Mouse (Mus musculus) adrenal gland, postnatal 10 days (tissue): Measurements from ENCODE around the gene Ubl3. TPM values are rescaled to one million over a fixed set of nuclear protein-coding genes. Genes with fewer than 3 reads are reported as not detected.
A peak's percentile ranks its signal among the peaks of the same experiment; 100 is the strongest.

Source experiments
- DNase-seq: peaks from one replicate; pipeline ENCODE4 v3.0.0; 2021; ENCODE audit warnings: mixed read lengths
- long read RNA-seq, 2 experiments: library from polyadenylated mRNA; stranded (forward); transcript quantifications; one replicate each; pipeline ENCODE4 v2.0.0; 2021
- total RNA-seq, 2 experiments: library from RNA; stranded (reverse); gene quantifications; 2 replicates each; pipeline ENCODE4 v1.2.3; 2021

Gene Ubl3
- total RNA-seq: 100 to 1,000 TPM; 109 to 119 TPM
- long read RNA-seq, experiment 1, full-length matches to known transcripts: 232 of 250 reads
- long read RNA-seq, experiment 1, partial matches to known transcripts: 4 of 250 reads
- long read RNA-seq, experiment 1, other reads (novel, unspliced or antisense): 14 of 250 reads
- long read RNA-seq, experiment 2, transcript Ubl3-204 (6 exons, 2,064 nt): minor isoform, 20 of 143 reads
- long read RNA-seq, experiment 2, transcript Ubl3-201 (5 exons, 2,537 nt): major isoform, 110 of 143 reads
- long read RNA-seq, experiment 2, partial matches to known transcripts: 3 of 143 reads
- long read RNA-seq, experiment 2, other reads (novel, unspliced or antisense): 10 of 143 reads

DNA sequence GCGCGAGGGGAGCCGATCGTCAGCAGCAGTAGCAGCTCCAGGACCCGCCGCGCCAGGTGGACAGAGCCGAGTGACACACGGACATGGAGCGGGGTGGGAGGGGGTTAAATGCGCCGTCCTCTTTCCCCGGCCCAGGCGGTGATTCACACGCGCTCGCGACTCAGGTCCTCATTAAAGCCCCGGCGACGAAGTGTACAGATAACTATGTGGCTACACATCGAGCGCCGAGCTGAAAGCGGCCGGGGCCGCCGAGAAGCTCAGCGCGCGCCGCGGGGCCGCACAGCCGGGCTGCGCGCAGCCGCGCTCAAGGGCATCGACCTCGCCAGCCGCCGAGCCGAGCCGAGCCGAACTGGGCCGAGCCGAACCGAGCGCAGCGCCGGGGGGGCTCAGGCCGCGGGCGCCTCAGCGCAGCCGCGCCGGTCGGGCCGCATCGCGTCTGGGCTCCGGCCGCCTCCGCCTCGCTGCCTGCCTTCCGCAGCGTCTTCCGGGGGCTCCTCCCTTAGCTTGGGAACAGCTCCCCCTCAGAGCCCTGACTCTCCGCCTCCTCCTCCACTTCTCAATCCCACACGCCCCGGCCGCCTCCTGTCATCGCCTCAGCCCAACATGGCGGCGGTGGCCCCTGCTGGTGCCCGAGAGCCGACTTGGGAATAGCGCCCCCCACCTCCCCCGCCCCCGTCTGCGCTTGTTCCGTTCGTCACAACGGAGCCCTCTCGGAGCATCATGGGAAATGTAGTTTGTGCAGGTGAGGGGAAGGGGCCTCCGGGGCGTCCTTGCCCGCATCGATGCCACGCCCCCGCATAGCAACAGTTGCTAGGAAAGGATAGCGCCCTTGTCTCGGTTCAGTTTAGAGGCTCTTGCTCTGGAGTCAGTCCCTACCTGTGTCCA is at the start of gene Ubl3:
Gene Ubl3, minus strand, starts transcription at position 603 of the 885 bp plus-strand sequence.
- peak; percentile 92 for DNase-seq

DNA sequence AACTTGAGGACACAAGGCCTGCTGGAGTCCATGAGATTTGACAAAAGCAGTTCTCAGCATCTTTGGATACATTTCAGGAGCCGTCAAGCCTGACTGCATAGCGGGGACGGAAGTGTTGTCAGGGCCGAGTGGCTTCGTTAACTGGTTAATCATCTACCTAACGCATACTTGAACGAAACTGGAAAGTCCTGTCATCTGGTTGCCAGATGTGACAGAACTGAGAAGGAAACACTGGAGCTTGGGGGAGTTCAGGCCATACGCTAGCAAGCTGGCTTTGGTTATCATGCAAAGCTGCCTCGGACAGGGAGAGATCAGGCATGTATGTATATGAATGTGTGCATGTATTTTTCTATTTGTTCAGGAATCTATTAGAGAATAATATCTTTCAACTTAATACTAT is 45.8 kb upstream of the Ubl3 start:
- no peak for DNase-seq

DNA sequence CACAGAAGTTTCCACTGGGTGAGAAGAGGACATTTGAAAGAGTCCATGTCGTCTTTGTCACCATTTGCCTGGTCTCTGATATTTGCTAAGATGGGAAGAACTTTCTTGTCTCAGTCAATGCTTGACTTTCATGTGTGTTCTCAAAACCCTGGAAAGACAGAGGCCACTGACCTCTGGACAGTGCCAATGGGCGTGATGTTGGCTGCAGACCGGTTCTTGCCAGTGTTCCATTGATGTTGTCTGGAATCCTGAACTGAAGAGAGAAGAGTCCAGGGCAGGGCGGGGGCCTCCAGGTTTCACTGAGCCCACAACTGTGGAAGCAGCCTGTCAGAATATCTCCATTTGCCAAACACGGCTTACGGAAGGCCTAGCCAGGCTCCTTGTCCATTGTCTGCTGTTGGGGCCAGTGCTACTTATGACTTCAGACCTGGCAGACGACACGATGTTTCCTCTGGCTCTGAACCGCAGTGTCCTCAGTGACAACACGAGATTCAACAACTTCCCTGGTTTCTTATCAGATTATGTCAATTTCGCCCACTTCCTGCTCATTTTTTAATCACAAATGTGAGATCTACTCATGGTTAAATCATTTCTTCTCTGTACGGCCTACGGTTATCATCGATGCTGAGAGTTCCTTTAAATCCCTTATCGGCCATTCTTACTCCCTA is 43.6 kb upstream of the Ubl3 start:
- DNase-seq: no peak

DNA sequence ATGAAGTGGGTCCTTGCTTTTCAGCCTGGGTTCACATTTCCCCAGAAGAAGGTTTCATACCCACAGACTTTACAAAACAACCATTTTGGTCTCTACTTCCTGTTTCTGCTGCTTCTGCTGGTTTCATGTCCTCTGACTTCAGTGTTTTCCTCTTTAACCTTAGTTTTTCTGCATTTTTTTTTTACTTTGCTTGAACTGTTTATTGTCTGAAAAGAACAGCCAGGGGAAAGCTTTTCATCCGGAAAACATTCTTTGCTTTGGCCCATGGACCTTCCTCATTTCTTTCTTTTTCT is 42.8 kb upstream of the Ubl3 start:
- no peak for DNase-seq

DNA sequence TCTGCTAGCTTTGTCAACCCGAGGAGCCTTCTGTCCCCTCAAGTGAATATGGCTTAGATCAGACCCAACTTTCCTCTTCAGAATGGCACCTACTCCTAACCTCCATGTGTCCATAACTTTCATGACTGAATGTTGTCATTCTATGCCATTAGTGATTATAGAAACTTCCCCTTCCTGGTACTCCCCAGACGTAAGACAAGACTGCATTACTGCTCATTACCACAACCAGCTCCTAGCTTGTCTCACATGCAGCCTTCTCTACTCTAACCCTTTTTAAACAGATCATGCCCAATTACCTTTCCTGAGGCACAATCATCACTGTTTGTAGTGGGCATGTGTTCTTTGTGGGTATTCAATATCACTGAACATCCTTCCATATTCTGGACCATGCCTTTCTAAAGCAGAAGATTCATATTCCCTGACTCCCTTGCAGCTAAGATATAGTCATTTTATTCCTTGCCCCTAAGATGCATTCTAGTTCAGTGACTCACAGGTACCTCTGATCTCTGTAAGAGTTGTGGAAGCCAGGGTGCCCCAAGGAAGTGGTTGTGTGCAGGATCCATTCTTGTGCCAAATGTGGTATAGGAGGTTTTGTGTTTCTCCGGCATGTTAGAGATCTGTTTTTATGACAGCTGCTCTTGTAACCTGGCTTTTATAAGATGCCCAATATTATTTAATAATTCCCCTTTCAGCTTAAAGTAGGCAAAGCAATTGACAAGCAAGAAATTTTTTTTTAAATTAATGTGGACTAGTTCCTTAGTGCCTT is 42.3 kb upstream of the Ubl3 start:
- no peak for DNase-seq

DNA sequence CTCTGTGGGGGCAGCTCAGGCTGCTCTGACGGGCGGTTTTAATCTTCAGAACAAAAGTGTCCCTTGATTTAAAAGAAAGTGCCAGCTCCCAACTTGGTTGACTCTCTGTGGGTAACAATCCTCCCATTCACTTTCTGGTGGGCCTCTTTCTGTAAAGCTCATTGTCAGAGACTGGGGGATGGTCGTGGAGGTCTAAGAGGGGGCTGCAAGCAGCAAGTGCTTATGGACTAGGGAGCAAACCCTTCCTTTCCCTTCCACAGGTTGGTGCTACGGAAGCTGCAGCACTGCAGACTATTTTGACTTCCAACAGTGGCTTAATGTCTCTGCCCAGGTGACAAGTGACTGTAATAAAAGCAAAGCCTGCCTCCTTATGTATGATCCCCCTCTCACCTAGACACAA is 41.0 kb upstream of the Ubl3 start:
- DNase-seq: no peak

DNA sequence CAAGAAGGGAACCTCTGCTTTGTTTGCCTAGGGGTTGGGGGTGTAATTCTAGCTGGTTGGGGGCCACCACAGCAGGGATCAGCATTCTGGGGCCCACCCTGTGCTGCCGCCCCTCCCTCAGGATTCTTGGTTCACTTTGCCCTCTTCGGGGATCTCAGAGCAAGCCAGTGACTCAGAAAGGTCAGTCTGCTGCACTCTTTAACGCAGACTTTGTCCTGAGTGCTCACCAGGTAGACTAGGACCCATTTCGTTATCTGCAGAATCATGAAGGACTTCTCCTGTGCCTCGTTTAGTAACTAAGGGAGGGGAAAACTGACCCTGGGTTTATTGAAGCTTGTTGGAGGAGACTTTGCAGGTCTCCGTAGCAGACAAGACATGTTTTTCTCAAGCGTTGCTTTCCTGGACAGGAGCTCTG is 38.9 kb upstream of the Ubl3 start:
- no peak for DNase-seq

DNA sequence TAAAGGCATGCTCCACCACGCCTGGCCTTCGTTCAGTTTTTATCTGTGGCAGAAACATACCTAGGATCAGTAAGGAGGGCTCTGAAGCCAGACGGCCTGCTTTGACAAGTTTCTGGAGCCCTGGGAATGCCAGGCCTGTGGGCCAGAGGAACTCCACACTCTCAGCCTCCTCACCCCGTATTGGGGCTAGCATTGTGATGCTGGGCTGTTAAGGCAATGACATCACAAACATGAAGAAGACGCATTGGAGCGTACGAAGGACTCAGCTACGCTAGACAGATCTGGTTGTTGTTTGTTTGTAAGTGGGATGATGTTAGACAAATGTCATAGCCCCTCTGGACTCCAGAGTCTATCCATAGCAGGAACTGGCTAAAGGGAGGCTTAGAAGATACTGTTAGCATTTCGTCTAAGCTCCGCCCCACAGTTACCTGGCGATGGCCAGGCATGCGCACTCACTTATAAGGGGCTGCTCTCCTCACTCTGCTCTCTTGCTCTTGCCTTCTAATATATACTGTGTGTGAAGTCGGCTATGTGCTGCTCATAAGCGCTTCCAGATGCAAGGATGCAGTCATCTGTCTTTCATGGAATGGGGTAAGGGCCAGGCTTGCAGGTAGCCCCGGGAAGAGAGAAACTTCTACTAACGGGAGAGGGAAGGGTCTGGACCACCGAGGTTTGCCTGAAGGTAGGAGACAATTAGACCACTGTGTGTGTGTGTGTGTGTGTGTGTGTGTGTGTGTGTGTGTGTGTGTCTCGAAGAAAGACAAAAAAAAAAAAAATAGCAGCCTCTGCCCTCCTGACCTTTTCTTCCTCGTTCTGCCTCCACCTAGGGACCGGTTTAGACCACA is 38.2 kb upstream of the Ubl3 start:
- DNase-seq: no peak

DNA sequence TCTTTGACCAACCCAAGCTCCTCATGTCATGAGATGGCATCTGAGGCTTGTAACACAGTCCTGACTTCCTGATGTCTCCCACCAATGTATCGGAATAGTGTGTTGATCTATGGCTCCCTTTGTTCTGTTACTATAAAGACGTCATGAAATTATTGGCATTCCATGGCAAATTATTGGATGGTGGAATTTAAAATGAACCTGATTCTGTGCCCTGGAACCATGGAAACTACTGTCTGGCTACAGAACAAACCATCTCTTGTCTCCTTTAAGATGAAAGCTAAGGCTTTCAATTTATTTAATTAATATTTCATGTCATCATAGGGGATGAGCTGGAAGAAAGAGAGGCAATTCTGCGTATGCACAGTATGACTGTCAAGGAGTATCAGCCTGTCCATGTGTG is 36.4 kb upstream of the Ubl3 start:
- DNase-seq: no peak

DNA sequence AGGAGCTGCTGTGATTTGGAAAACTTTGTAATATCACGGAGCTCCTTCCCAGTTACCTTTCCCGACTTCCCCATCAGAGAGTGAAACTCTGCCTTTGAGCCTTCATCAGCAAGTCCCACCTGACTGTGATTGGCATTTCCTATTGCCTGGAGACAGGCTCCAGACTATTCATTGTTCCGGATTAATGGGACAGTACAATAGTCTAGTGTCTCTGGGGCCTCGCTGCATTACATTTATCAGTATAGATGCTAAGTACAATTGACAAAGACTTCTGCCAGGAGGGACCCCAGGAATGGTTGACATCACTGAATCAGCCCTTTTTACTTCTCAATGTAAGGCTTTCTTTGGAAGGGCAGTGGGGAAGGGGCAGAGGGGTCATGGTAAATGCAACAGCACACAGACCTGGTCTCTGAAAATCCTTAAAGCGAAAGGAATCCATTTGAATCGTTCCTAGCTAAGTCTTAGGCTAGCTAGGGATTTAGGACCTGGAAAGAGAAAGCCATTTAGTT is 35.6 kb upstream of the Ubl3 start:
- DNase-seq: no peak

DNA sequence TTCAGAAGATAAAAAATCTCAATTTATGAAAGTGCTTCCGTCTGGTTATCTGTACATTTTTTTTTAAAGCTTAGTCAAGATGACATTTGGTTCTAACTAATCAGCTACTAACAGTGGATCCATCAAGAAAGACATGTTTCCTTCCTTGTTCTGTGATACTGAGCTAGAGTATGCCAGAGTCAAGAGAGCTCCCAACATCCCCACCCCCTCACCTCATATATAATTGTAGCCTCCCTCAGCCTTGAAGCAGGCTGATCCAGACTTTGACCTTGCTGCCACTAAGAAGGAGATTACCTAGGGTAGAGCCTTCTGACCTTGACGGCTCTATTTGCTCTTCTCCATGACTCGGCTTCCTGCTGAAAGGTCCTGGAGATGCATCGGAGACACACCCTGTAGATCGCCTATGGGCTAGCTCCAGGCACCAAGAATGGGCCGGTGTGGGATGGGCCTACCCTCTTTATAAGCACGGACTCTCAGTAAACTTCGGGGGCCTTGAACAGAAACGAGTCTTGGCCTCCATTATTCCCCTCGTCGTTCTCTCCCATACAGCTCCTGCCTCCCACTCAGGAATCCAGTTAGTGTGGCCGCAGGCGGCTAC is 27.9 kb upstream of the Ubl3 start:
- no peak for DNase-seq

DNA sequence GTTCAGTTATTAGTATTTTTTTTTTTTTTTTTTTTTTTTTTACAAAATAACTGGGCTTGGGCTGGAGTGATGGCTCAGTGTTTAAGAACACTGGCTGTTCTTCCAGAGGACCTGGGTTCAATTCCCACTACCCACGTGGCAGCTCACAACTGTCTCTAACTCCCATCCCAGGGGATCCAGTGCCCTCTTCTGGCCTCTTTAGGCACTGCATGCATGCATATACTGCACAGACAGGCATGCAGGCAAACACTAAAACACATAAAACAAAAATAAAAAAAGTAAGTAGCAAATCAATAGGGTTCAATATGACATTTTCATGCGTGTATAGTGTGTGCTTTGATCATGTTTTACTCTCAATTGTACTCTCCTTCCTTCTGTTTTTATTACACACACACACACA is 26.6 kb upstream of the Ubl3 start:
- no peak for DNase-seq

DNA sequence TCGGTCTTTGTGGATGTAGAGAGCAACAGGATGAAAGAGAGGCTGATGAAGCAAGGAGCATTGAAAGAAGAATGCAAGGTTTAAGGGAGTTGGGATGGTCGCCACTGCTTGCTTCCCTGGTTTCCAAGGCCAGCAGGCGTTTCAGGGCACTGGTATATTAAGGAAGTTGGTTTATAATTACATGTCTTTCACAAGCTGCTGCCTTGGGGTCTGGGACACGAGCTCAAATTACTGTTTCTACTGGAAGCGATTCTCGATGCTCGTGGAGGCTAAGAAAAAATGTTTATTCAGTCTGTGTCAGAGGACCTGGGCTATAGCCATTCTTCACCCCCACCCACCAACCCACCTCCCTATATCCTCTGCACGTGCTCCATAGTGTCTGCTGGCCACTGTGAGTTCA is 25.8 kb upstream of the Ubl3 start:
- no peak for DNase-seq

DNA sequence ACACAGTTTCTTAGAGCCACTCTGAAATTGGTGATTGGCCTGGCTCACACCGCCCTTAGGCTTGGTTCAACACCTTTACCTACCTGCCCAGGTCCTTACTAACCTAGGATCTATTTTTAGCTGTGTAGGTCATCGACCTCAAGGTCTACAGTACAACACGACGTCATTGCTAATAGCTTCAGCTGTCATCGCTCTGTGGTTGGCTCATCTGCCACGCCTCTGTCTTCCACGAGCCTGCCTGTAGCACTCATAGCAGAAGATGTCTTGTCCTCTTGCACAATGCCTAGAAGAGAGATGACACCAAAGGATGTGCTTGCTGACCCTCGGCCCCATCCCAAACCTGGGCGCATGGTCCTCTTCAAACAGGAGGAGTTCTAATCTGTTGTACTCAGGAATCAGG is 24.7 kb upstream of the Ubl3 start:
- DNase-seq: no peak

DNA sequence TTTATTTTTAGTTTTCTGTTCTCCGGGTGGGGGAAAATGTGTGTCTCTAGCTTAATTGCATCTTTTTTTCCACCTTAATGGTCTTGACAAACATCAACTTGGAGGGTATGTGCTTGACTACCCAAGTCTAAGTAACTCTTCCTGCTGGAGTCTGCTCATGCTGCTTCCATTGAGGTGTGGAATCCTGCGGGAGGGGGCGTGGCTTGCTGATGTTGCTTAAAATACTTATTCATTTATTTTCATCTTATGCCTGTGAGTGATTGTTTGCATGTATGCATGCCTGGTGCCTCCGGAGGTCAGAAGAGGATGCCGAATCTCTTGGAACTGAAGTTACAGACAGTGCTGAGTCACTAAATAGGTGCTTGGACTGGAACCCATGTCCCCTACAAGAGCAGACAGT is 22.6 kb upstream of the Ubl3 start:
- DNase-seq: no peak

DNA sequence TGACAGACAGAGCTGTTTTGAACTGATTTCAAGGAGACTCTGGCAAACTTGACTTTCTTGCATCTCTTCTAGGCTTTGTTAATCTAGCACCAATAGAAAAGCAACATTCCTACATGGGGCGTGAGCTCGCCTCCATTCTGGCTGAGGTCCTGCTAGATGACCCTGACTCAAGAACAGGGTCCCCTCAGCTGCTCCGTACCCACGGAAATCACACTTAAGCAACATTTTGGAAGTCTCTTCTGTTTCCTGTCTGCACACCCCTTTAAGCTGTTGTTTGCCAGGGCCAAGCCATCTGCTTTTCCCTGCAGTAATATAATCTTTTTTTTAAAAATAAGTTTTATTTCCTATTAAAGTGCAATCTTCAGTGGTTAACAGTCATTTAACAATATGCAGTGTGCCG is 20.1 kb upstream of the Ubl3 start:
- DNase-seq: no peak

DNA sequence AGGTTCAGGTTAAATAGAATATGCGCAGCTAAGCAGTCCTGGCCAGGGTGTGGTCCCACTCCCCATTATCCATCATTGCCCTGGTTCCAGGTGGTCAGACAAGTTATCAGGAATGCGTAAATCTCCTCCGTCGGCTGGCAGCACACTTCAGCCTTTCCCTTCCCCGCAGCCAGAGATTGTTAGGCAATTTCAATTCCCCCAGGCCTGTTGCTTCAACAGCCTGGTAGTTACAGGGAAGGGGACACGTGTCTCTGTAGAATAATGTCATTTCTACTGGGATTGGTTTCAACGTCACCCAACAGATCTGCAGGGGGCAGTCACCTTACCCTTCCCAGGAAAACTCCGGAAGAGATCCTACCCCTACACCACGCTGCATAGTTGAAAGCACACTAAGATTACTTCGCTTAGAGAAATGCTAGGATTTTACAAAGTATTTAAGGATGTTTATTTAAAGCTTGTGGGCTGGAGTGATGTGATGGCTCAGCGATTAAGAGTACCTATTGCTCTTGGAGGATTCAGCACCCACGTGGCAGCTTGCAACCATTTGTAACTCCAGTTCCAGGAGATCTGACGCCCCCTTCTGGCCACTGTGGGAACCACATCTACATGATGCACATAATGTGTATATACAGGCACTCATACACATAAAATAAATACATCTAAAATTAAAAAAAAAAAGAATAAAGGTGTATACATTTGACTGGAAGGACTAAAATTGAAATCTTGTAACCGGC is 18.1 kb upstream of the Ubl3 start:
- DNase-seq: peak; percentile 58

DNA sequence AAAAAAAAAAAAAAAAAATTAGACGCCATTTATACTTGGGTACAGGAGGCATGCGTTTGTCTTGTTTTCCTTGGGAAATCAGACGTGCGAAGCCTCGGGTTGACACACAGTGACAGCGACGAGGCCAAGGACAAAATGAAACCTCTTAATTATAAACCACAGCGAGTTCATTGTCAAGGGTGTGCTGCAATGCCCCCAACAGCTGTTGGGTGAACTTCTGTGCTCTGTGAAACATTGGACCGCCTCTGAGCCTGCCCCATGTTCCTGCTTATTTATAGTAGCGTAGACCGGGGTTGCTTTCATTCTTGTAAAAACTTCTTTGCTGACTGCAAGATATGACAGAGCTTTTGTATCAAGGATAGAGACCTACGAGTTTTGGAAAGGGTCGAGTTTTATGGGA is 16.9 kb upstream of the Ubl3 start:
- DNase-seq: no peak

DNA sequence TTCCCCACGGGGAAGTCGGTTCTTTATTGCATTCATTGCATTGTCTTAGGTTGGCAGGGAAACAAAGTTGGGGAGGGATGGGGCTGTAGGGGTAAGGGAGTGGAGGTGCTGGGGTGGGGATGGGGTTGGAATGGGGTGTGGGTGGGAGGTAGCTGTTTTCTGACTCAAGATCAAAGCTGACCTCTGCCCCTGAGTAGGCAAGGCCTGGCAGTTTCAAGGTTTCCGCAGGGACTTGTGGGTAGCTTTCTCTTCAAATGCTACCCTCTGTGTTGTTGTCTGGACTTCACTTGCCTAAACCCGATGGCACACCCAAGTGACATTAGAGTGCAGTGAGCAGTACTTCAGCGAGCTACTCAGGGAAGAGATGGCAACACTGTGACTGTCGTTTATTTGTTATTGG is 13.0 kb upstream of the Ubl3 start:
- DNase-seq: no peak

DNA sequence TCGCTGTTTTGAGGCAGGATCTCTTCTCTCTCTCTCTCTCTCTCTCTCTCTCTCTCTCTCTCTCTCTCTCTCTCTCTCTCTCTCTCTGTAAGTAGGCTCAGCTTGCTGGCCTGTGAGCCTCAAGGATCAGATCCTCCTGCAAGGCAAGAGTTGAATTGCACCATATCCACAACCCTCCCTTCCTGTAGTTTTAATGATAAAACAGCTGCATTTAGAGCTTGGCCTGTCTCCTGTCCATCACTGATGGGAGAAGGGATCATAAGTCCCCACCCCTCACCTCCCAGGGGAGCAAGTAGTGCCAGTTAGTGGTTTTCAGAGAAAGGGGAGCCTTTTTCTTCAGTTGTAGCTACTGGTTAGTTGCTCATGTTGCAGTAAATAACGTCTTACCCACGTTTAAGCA is 11.5 kb upstream of the Ubl3 start:
- no peak for DNase-seq
